Mouse (Mus musculus): ENCODE measurements at regions not wholly inside any gene's neighbourhood (a gene's known extent, or its start where the extent isn't known, plus 50 kb on each side); places are given as distances from the start of the nearest gene placed in this dataset.
"Not testable (repeated sequence)": the region's sequence is repeated elsewhere in the genome, so short reads cannot be mapped to it uniquely, and the experiment has no call there.

- ATAC-seq (replicated peaks; ENCODE audit: low FRiP score, poor library complexity, severe bottlenecking), result not testable (repeated sequence)
Observed at GRCm38 (mm10) chr14:53367420-53367819, 871.9 kb upstream of the Olfr1507 start.

- ATAC-seq (replicated peaks; ENCODE audit: low FRiP score, poor library complexity, severe bottlenecking), result 0 out of 2 replicates have a peak, but pooled peaks have one; percentile 25
Observed at GRCm38 (mm10) chr14:53363995-53364394, 868.4 kb upstream of the Olfr1507 start.

GRCm38 (mm10) chr14:53362054-53362453, 866.5 kb upstream of the Olfr1507 start:
- not testable (repeated sequence) for ATAC-seq (replicated peaks; ENCODE audit: low FRiP score, poor library complexity, severe bottlenecking)

- not testable (repeated sequence) for ATAC-seq (replicated peaks; ENCODE audit: low FRiP score, poor library complexity, severe bottlenecking)
Observed at GRCm38 (mm10) chr14:53357498-53357897, 861.9 kb upstream of the Olfr1507 start.

GRCm38 (mm10) chr14:53356783-53357182, 861.2 kb upstream of the Olfr1507 start:
- not testable (repeated sequence) for ATAC-seq (replicated peaks; ENCODE audit: low FRiP score, poor library complexity, severe bottlenecking)

- ATAC-seq (replicated peaks; ENCODE audit: low FRiP score, poor library complexity, severe bottlenecking), result not testable (repeated sequence)
Observed at GRCm38 (mm10) chr14:53351457-53351856, 855.9 kb upstream of the Olfr1507 start.

GRCm38 (mm10) chr14:53350780-53351179, 855.2 kb upstream of the Olfr1507 start:
- not testable (repeated sequence) for ATAC-seq (replicated peaks; ENCODE audit: low FRiP score, poor library complexity, severe bottlenecking)

GRCm38 (mm10) chr14:53349111-53349510, 853.6 kb upstream of the Olfr1507 start:
- ATAC-seq (replicated peaks; ENCODE audit: low FRiP score, poor library complexity, severe bottlenecking), result peak; percentile 69

GRCm38 (mm10) chr14:53345568-53345967, 850.0 kb upstream of the Olfr1507 start:
- ATAC-seq (replicated peaks; ENCODE audit: low FRiP score, poor library complexity, severe bottlenecking), result 0 out of 2 replicates have a peak, but pooled peaks have one; percentile 59

GRCm38 (mm10) chr14:53343849-53344248, 848.3 kb upstream of the Olfr1507 start:
- ATAC-seq (replicated peaks; ENCODE audit: low FRiP score, poor library complexity, severe bottlenecking), result not testable (repeated sequence)

GRCm38 (mm10) chr14:53339167-53339566, 843.6 kb upstream of the Olfr1507 start:
- peak; percentile 43; the same call in 1 of the 2 replicates for ATAC-seq (replicated peaks; ENCODE audit: low FRiP score, poor library complexity, severe bottlenecking)

GRCm38 (mm10) chr14:53337446-53337845, 841.9 kb upstream of the Olfr1507 start:
- ATAC-seq (replicated peaks; ENCODE audit: low FRiP score, poor library complexity, severe bottlenecking), result not testable (repeated sequence)

GRCm38 (mm10) chr14:53336705-53337104, 841.2 kb upstream of the Olfr1507 start:
- ATAC-seq (replicated peaks; ENCODE audit: low FRiP score, poor library complexity, severe bottlenecking), result peak; percentile 78

- not testable (repeated sequence) for ATAC-seq (replicated peaks; ENCODE audit: low FRiP score, poor library complexity, severe bottlenecking)
Observed at GRCm38 (mm10) chr14:53334451-53334850, 838.9 kb upstream of the Olfr1507 start.

- peak; percentile 45; the same call in 1 of the 2 replicates for ATAC-seq (replicated peaks; ENCODE audit: low FRiP score, poor library complexity, severe bottlenecking)
Observed at GRCm38 (mm10) chr14:53331153-53331552, 835.6 kb upstream of the Olfr1507 start.

- not testable (repeated sequence) for ATAC-seq (replicated peaks; ENCODE audit: low FRiP score, poor library complexity, severe bottlenecking)
Observed at GRCm38 (mm10) chr14:53324367-53324766, 828.8 kb upstream of the Olfr1507 start.

- ATAC-seq (replicated peaks; ENCODE audit: low FRiP score, poor library complexity, severe bottlenecking), result peak; percentile 84
Observed at GRCm38 (mm10) chr14:53318512-53319309, 823.2 kb upstream of the Olfr1507 start.

- not testable (repeated sequence) for ATAC-seq (replicated peaks; ENCODE audit: low FRiP score, poor library complexity, severe bottlenecking)
Observed at GRCm38 (mm10) chr14:53312490-53312889, 816.9 kb upstream of the Olfr1507 start.

GRCm38 (mm10) chr14:53303179-53303578, 807.6 kb upstream of the Olfr1507 start:
- ATAC-seq (replicated peaks; ENCODE audit: low FRiP score, poor library complexity, severe bottlenecking), result not testable (repeated sequence)

- not testable (repeated sequence) for ATAC-seq (replicated peaks; ENCODE audit: low FRiP score, poor library complexity, severe bottlenecking)
Observed at GRCm38 (mm10) chr14:53302491-53302829, 806.9 kb upstream of the Olfr1507 start.

GRCm38 (mm10) chr14:53301722-53302490, 806.4 kb upstream of the Olfr1507 start:
- ATAC-seq (replicated peaks; ENCODE audit: low FRiP score, poor library complexity, severe bottlenecking), result not testable (repeated sequence)
